ENCODE assay signal across 15 mouse cellular contexts in the genomic region with DNA sequence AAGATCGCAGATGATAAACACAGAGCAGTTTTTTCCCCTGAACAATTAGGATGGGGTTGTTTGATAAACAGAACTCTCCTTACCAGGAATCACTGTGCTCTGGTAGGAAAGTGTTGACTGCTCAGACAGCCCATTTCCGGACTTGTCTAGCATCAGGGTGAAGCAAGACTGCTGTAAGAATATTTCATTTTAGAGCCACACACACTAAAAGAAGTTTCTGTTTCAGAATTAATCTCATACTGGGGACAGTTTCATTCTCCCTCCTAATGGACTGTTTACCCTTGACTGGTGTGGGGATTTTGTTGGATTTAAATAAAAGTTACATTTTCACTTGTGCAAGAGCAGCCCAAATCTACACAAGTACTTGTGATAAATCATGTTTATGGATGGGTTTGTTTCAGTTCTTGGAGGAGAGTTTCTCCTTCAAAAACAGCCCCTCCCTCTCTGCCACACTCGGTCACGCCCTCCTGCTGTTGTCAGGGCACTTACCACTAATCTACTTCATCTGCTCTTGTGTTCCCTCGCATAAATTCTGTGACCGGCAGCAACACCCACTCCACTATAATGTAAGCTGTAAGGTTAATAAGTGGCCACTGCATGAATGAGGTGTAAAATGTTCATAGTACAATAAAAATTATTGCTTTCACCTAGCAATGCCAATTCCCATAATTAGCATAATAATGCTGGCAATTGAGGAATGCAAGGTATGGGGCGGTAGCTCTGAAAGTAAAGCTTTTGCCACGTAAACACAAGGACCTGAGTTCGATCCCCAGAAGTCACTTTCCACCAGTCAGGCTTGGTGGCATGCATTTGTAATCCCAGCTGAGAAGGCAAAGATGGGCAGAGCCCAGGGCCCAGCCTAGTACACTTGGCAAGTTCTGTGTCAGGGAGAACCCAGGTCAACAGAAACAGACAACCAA. TPM values are rescaled to one million over a fixed set of nuclear protein-coding genes. Genes with fewer than 3 reads are reported as not detected.
A peak's percentile ranks its signal among the peaks of the same experiment; 100 is the strongest.
DNase-seq lines count a peak whose midpoint lies in the region; ATAC-seq and TF ChIP-seq lines count a peak whose summit lies in the region.
"Had no signal": no experiment of that assay in that cellular context is flagged by ENCODE, and none has a peak within 500 bp of the region (broad histone marks: within the 10 kb centered on the region; RNA-seq: fewer than 3 reads in every experiment).

No protein-coding gene starts in this region.

- ATAC-seq in megakaryocyte progenitor cell, adult 5-6 weeks (replicated peaks; ENCODE audit: poor library complexity) = peak; percentile 13; the same call in 1 of the 2 replicates
- no peak for ATAC-seq in liver, embryonic 12.5 days
- no peak for ATAC-seq in megakaryocyte-erythroid progenitor cell, adult 5-6 weeks (replicated peaks; ENCODE audit: low FRiP score, low TSS enrichment, poor library complexity, severe bottlenecking)
- ATAC-seq: liver, postnatal 0 days had no signal

- no peak overlapping the region for H3K4me2 ChIP-seq in liver, embryonic 12.5 days
- H3K4me2 ChIP-seq: stomach, embryonic 15.5 days had no signal

- peak; percentile 47 for DNase-seq in kidney, adult 2 months
- DNase-seq in kidney, adult 8-10 months = no peak
- peak; percentile 80 for DNase-seq in CD4-positive, CD25-positive, alpha-beta regulatory T cell, adult 2 months (ENCODE audit: low read depth, low spot score)
- peak; percentile 29 for DNase-seq in forelimb bud, embryonic 11.5 days (ENCODE audit: low read depth, low spot score)
- DNase-seq in right cerebral cortex, postnatal 25 days = no peak
- DNase-seq: adrenal gland, postnatal 36 days; cerebellum, adult 9-10 months; gastrocnemius, postnatal 14 days; liver, postnatal 0 days; retina, postnatal 1 day had no signal

- H3K9me3 ChIP-seq in liver, embryonic 12.5 days (replicated peaks) = no peaks in the 10 kb centered on the region
- H3K9me3 ChIP-seq: stomach, embryonic 15.5 days had no signal

- H3K9ac ChIP-seq in liver, embryonic 12.5 days = no peak overlapping the region
- H3K9ac ChIP-seq: liver, postnatal 0 days; stomach, embryonic 15.5 days had no signal

- no peaks in the 10 kb centered on the region for H3K36me3 ChIP-seq in kidney, adult 2 months (ENCODE audit: control insufficient read depth, insufficient read depth, low read length)
- H3K36me3 ChIP-seq in liver, embryonic 12.5 days = no peaks in the 10 kb centered on the region
- H3K36me3 ChIP-seq: G1E; stomach, embryonic 15.5 days had no signal

- TF ChIP-seq POLR2A in kidney, adult 2 months (IDR thresholded peaks at IDR 0.05; ENCODE audit: low read depth, low read length) = no peak

- WGBS in kidney, adult 2 months = 29% methylated on average over 9 of the region's 9 CpGs
- 40% methylated on average over 9 of the region's 9 CpGs for WGBS in liver, embryonic 12.5 days (ENCODE audit: insufficient replicate concordance)

- H3K27me3 ChIP-seq in kidney, adult 2 months (replicated peaks; ENCODE audit: control insufficient read depth, insufficient read depth, low read length) = no peaks in the 10 kb centered on the region
- peaks cover 20% of the 10 kb centered on the region for H3K27me3 ChIP-seq in liver, embryonic 12.5 days (replicated peaks)

- no peak for TF ChIP-seq CTCF in kidney, adult 2 months (conservative IDR thresholded peaks at IDR 0.05; ENCODE audit: insufficient read depth, insufficient read length, low read depth, low read length)

- H3K4me1 ChIP-seq in kidney, adult 2 months (ENCODE audit: control insufficient read depth, insufficient read depth, low read length) = no peaks in the 10 kb centered on the region; the same call in none of the 2 replicates
- peaks cover 25% of the 10 kb centered on the region; the same call in 1 of the 2 replicates for H3K4me1 ChIP-seq in liver, embryonic 12.5 days

- no peak overlapping the region for H3K4me3 ChIP-seq in kidney, adult 2 months (ENCODE audit: insufficient read depth, low read depth, low read length)
- no peak overlapping the region for H3K4me3 ChIP-seq in liver, embryonic 12.5 days
- H3K4me3 ChIP-seq: stomach, embryonic 15.5 days had no signal

- peak overlapping the region; percentile 53; the same call in 1 of the 2 replicates for H3K27ac ChIP-seq in kidney, adult 2 months (ENCODE audit: insufficient read depth, low read depth, low read length)
- no peak overlapping the region for H3K27ac ChIP-seq in liver, embryonic 12.5 days
- H3K27ac ChIP-seq: stomach, embryonic 15.5 days had no signal

RNA-seq across cellular contexts. Expression of gene Ttc39b, which starts 4.2 kb away (rescaled TPM):
- polyA plus RNA-seq in kidney, adult 2 months (2012; rRNA removed) = 2.0 and 2.5 TPM in 2 replicates
- total RNA-seq in megakaryocyte progenitor cell, adult 5-6 weeks (2015) = 1.9 and 2.9 TPM in 2 replicates
- 1.00 and 3.3 TPM in 2 replicates for total RNA-seq in megakaryocyte progenitor cell, adult 5-6 weeks (2017)
- 4.2 and 4.3 TPM in 2 replicates for polyA plus RNA-seq in liver, embryonic 12.5 days (2016; fragmentation: Nextera tagmentation; extraction: Ambion mirVana)
- total RNA-seq in megakaryocyte-erythroid progenitor cell, adult 5-6 weeks (2014; fragmentation: Nextera tagmentation) = 7.9 and 11.5 TPM in 2 replicates
- 8.5 and 20.1 TPM in 2 replicates for total RNA-seq in megakaryocyte-erythroid progenitor cell, adult 5-6 weeks (2017)
- polyA plus RNA-seq: G1E had no signal

Comparison
In these comparisons a context has a peak if more than half of its experiments do, and no peak if none do; other contexts are left out.
1. DNase-seq: peak in kidney, adult 2 months (single experiment), CD4-positive, CD25-positive, alpha-beta regulatory T cell, adult 2 months (single experiment) and forelimb bud, embryonic 11.5 days (single experiment); none in kidney, adult 8-10 months (0 of 2) and right cerebral cortex, postnatal 25 days (single experiment).